Mouse (Mus musculus): Measurements from ENCODE around the gene Mns1. TPM values are rescaled to one million over a fixed set of nuclear protein-coding genes. Genes with fewer than 3 reads are reported as not detected.
"Not testable (repeated sequence)": the region's sequence is repeated elsewhere in the genome, so short reads cannot be mapped to it uniquely, and the experiment has no call there.

The Mns1 gene
- polyA plus RNA-seq, 1 experiment from 2014 or later: 33.6 TPM

DNA sequence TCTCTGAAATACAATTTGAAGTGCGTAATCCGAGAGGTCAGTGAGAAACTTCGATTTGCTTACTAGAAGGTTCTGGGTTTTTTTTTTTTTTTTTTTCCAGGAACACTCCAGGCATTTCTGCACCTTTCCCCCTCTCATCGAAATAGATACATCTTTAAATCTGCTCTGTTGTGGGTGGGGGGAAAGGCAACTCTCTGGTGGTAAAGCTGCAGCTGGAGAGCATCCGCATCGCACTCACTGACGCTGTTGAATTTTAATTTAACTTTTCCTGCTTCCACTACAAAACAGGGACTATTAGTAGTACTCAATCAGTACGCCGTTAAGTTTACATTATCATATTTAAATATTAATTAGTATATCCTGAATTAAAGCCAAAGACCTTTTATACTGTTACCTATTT is 938 bp downstream of the Mns1 start:
- no peak overlapping the region for H3K27ac ChIP-seq
- 2% methylated on average over 9 of the region's 9 CpGs for WGBS
- H3K9ac ChIP-seq: peak overlapping the region; percentile 41
- peak overlapping the region; percentile 61 for H3K4me3 ChIP-seq
- no peaks in the 10 kb centered on the region for H3K36me3 ChIP-seq
- H3K27me3 ChIP-seq: no peaks in the 10 kb centered on the region
- H3K9me3 ChIP-seq: no peaks in the 10 kb centered on the region
- peaks cover 14% of the 10 kb centered on the region for H3K4me1 ChIP-seq
- peak overlapping the region; percentile 70 for H3K4me2 ChIP-seq (replicated peaks)
- no peak for ATAC-seq (ENCODE audit: insufficient number of reproducible peaks, insufficient read depth, low FRiP score, low TSS enrichment)

DNA sequence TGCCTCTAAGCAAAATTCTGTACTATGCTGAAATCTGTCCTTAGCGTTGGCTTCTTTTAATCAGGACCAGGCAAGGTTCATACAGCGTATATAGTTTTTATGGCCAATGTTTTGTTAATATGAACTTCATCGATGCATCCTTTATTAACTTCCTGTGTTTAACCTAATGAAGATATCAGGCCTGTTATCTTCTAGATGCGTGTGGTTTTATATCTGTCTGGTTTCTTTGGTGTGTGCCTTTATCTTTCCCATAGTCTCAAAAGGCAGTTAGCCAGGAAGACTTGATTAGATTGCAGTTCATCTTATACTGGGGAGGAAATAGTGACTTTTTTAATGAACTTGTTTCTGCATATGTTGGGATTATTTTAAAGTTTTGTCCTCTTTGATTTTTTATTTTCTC is 2.5 kb downstream of the Mns1 start:
- Histone ChIP-seq H3K27me3 (no peaks in the 10 kb centered on the region), H3K9ac (no peak overlapping the region), H3K4me3 (no peak overlapping the region), H3K36me3 (no peaks in the 10 kb centered on the region), H3K4me1 (peaks cover 8% of the 10 kb centered on the region), H3K27ac (no peak overlapping the region), H3K9me3 (no peaks in the 10 kb centered on the region), H3K4me2 (replicated peaks) (no peak overlapping the region)
- 93% methylated on average over 4 of the region's 4 CpGs for WGBS
- ATAC-seq (ENCODE audit: insufficient number of reproducible peaks, insufficient read depth, low FRiP score, low TSS enrichment): no peak

DNA sequence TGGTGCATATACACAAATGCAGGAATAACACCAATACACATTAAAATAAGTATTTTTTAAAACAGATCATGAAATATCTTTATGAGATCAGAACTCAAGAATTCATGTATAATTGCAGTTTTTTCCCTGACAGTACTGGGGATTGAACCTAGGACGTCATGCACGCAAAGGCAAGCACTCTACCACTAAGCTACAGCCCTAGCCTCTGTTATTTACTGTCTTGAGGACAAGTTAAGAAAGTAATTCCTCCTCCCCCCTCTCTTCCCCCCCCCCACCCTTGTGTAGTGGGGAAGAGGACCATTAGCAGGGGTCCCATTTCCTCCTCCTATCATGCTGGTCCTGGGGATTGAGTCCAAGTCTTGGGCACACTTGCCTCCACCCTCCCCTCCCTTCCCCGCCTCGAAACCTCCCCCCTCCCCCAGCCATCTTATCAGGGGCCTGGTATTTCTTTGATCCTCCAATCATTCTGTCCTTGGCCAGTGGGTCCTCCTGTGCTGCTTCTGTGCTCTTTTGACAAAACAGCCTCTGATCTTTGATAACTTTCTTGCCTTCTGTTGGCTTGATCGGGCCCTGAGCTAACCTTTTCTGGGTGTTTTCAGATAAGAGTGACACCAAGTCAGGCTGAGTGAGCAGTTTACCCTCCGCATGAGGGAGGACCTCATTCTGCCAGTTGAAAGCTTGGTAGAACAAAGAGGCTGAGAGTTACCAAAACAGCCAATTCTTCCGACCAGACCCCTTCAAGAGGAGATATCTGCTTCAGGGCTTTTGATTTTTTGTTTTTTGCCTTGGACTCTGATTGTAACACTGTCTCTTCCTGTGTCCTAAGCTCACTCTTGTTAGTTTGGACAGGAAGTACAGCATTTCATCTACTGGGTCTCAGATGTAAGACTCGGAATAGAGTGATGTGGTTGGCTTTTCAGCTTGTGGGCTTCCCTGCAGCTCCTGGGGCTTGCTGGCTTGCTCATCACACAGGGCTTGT is 3.4 kb downstream of the Mns1 start:
- Histone ChIP-seq H3K4me2 (replicated peaks) (no peak overlapping the region), H3K27ac (no peak overlapping the region), H3K27me3 (no peaks in the 10 kb centered on the region), H3K9ac (no peak overlapping the region), H3K4me1 (peaks cover 8% of the 10 kb centered on the region), H3K4me3 (no peak overlapping the region), H3K9me3 (no peaks in the 10 kb centered on the region), H3K36me3 (peaks cover 3% of the 10 kb centered on the region)
- 84% methylated on average over 8 of the region's 8 CpGs for WGBS
- no peak for ATAC-seq (ENCODE audit: insufficient number of reproducible peaks, insufficient read depth, low FRiP score, low TSS enrichment)

DNA sequence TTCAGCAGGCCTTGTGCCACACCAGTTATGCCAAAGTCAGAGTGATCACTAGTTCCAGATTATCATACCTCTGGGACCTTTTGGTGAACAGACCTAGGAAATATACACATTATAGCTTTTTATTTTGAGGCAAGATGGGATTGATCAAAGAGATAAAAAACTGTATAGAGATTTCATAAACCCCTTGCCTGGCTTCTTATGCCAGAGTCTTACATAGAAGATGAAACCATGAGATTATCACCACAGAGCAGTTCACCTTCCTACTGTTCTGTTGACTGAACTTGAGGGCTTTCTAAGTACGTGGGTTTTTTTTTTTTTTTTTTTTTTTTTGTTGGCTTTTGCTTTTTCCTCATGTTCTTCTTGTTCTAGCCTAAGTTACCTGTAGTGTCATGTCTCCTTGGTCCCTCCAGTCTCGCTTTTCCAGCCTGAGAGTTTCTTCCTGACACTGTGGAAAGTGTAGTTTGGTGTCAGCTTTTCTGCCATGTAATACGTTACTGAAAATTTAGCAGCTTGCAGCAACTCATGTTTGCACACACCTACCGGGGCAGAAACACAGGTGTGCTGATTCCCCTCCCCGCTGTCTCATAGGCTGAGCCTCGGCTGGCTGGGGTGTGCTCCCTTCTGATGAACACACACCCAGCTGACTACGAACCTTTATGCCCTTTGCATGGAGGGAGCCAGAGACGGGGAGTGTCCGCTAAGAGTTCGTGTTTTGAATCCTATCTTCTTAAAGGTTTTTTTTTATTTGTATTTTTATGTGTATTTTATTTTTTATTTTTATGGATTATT is 4.3 kb downstream of the Mns1 start:
- H3K4me1 ChIP-seq: peaks cover 8% of the 10 kb centered on the region
- no peak for ATAC-seq (ENCODE audit: insufficient number of reproducible peaks, insufficient read depth, low FRiP score, low TSS enrichment)
- 91% methylated on average over 10 of the region's 10 CpGs for WGBS
- no peak overlapping the region for H3K9ac ChIP-seq
- no peaks in the 10 kb centered on the region for H3K9me3 ChIP-seq
- no peak overlapping the region for H3K27ac ChIP-seq
- H3K36me3 ChIP-seq: peaks cover 11% of the 10 kb centered on the region
- no peak overlapping the region for H3K4me2 ChIP-seq (replicated peaks)
- H3K4me3 ChIP-seq: no peak overlapping the region
- no peaks in the 10 kb centered on the region for H3K27me3 ChIP-seq

DNA sequence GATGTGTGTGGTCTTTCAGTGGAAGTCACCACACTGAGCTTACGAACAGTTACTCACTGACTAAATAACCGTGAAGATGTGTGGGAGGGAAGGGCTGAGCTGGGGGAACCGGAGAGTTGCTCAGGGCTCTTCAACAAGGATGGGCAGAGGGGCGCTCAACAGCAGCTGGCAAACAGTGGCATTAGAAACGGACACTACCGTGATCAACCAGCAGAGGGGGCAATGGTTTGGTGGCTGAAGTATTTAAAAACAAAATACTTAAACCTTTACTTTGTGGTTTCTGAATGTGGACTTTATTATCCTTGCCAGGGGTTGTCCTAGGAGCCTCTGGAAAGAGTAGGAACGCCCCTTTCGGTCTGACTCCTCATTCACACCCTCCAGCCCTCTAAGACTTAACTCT is 10.2 kb downstream of the Mns1 start:
- H3K4me2 ChIP-seq (replicated peaks): no peak overlapping the region
- H3K4me3 ChIP-seq: no peak overlapping the region
- no peak for ATAC-seq (ENCODE audit: insufficient number of reproducible peaks, insufficient read depth, low FRiP score, low TSS enrichment)
- no peaks in the 10 kb centered on the region for H3K27me3 ChIP-seq
- no peak overlapping the region for H3K27ac ChIP-seq
- H3K9ac ChIP-seq: no peak overlapping the region
- peaks cover 49% of the 10 kb centered on the region for H3K36me3 ChIP-seq
- no peaks in the 10 kb centered on the region for H3K9me3 ChIP-seq
- WGBS: 54% methylated on average over 8 of the region's 8 CpGs
- H3K4me1 ChIP-seq: no peaks in the 10 kb centered on the region

DNA sequence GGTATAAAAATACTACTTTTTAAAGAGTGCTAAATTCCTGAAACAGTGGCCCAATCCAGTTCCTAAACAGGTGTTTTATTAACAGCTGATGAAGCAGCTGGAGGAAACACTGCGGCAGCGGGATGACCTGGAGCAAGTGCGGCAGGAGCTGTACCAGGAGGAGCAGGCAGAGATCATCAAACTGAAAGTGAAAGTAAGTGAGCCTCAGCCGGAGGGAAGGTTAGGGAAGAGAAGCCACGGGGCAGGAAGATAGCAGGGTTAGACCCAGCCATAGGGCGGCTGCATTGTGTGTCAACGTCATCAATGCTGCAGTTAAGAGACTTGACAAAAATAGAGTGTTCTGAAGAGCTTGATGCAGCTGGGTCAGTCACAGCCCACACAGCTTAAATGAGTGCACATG is 11.6 kb downstream of the Mns1 start:
- no peak overlapping the region for H3K9ac ChIP-seq
- no peaks in the 10 kb centered on the region for H3K4me1 ChIP-seq
- no peaks in the 10 kb centered on the region for H3K27me3 ChIP-seq
- H3K4me2 ChIP-seq (replicated peaks): no peak overlapping the region
- no peak overlapping the region for H3K4me3 ChIP-seq
- peaks cover 59% of the 10 kb centered on the region for H3K36me3 ChIP-seq
- H3K27ac ChIP-seq: no peak overlapping the region
- ATAC-seq (ENCODE audit: insufficient number of reproducible peaks, insufficient read depth, low FRiP score, low TSS enrichment): no peak
- H3K9me3 ChIP-seq: no peaks in the 10 kb centered on the region
- WGBS: 92% methylated on average over 7 of the region's 7 CpGs

DNA sequence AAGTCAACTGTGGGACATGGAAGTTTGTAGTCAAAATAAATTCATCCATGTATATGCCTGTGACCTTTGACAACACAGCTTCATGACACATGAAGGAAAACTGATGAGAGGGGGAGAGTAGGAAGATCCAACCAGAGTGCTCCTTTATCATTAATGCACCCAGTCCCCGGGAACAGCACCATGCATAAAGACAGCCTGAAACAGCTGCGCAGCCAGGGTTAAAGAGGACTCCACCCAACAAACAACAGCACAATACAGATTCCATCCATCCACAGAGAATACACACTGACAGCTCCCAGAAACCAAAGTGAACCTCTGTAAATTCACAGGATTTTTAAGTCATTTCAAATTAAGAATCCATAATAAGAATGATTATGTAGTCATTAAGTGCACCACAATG is 12.0 kb downstream of the Mns1 start:
- ATAC-seq (ENCODE audit: insufficient number of reproducible peaks, insufficient read depth, low FRiP score, low TSS enrichment): no peak
- Histone ChIP-seq H3K9ac (no peak overlapping the region), H3K4me1 (no peaks in the 10 kb centered on the region), H3K36me3 (peaks cover 60% of the 10 kb centered on the region), H3K27me3 (no peaks in the 10 kb centered on the region), H3K4me3 (no peak overlapping the region), H3K27ac (no peak overlapping the region), H3K4me2 (replicated peaks) (no peak overlapping the region), H3K9me3 (no peaks in the 10 kb centered on the region)
- WGBS: 91% methylated on average over 2 of the region's 2 CpGs

DNA sequence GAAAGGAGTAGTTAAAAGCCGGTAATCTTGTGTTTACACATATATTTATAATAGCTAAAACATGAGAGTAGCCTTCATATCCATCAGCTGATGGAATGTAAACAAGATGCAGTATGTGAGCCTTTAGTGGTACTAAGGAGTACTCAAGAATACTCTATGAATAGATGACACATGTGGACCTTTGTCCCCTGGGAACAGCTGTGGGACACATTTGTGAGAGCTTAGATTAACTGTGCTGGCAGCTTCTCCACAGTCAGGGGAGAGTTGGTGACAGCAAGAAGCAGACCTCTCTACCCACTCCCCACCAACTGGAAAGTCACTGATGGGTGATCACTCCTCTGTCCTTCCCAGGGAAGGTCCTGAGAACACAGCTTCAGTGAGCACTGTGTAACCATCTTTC is 12.6 kb downstream of the Mns1 start:
- Histone ChIP-seq H3K4me2 (replicated peaks) (no peak overlapping the region), H3K9me3 (no peaks in the 10 kb centered on the region), H3K9ac (no peak overlapping the region), H3K36me3 (peaks cover 60% of the 10 kb centered on the region), H3K27me3 (no peaks in the 10 kb centered on the region), H3K4me1 (no peaks in the 10 kb centered on the region), H3K27ac (no peak overlapping the region), H3K4me3 (no peak overlapping the region)
- no peak for ATAC-seq (ENCODE audit: insufficient number of reproducible peaks, insufficient read depth, low FRiP score, low TSS enrichment)
- 85% methylated on average over 1 of the region's 1 CpGs for WGBS

- no peak for ATAC-seq (ENCODE audit: insufficient number of reproducible peaks, insufficient read depth, low FRiP score, low TSS enrichment)
- no peak overlapping the region for H3K4me3 ChIP-seq
- H3K9ac ChIP-seq: no peak overlapping the region
- H3K27me3 ChIP-seq: no peaks in the 10 kb centered on the region
- H3K9me3 ChIP-seq: no peaks in the 10 kb centered on the region
- peaks cover 58% of the 10 kb centered on the region for H3K36me3 ChIP-seq
- no peak overlapping the region for H3K4me2 ChIP-seq (replicated peaks)
- H3K27ac ChIP-seq: no peak overlapping the region
- H3K4me1 ChIP-seq: no peaks in the 10 kb centered on the region
- 82% methylated on average over 6 of the region's 6 CpGs for WGBS
These were observed 13.3 kb downstream of the Mns1 start for GRCm38 (mm10) chr9:72451111-72451510.

- not testable (repeated sequence) for ATAC-seq (ENCODE audit: insufficient number of reproducible peaks, insufficient read depth, low FRiP score, low TSS enrichment); H3K9me3 ChIP-seq; H3K9ac ChIP-seq; H3K4me2 ChIP-seq (replicated peaks); H3K27ac ChIP-seq; H3K27me3 ChIP-seq; H3K4me1 ChIP-seq; H3K4me3 ChIP-seq
- H3K36me3 ChIP-seq: peaks cover 48% of the 10 kb centered on the region
These were observed 16.5 kb downstream of the Mns1 start for GRCm38 (mm10) chr9:72454281-72454680.

DNA sequence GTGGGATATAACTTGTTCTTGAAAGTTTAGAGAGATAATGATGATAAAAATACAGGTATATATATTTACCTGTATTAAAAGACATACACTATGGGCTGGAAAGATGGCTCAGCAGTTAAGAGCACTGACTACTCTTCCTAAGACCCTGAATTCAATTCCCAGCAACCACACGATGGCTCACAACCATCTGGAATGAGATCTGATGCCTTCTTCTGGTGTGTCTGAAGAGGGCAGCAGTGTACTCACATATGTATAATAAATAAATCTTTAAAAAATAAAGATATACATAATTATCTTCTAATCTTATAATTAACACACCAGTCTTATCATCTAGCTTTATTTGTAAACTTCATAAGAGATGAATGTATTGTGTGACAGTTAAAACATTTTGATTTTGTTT is 18.6 kb downstream of the Mns1 start:
- no peak overlapping the region for H3K27ac ChIP-seq
- H3K9me3 ChIP-seq: no peaks in the 10 kb centered on the region
- H3K4me1 ChIP-seq: no peaks in the 10 kb centered on the region
- no peak for ATAC-seq (ENCODE audit: insufficient number of reproducible peaks, insufficient read depth, low FRiP score, low TSS enrichment)
- no peak overlapping the region for H3K4me3 ChIP-seq
- no peak overlapping the region for H3K4me2 ChIP-seq (replicated peaks)
- 43% methylated on average over 1 of the region's 1 CpGs for WGBS
- no peaks in the 10 kb centered on the region for H3K27me3 ChIP-seq
- H3K36me3 ChIP-seq: peaks cover 40% of the 10 kb centered on the region
- H3K9ac ChIP-seq: no peak overlapping the region

GRCm38 (mm10) chr9:72458233-72458632 is 20.4 kb downstream of the Mns1 start:
- no peak overlapping the region for H3K27ac ChIP-seq
- no peak overlapping the region for H3K4me2 ChIP-seq (replicated peaks)
- H3K36me3 ChIP-seq: peaks cover 27% of the 10 kb centered on the region
- H3K9ac ChIP-seq: no peak overlapping the region
- WGBS: 20% methylated on average over 5 of the region's 5 CpGs
- no peaks in the 10 kb centered on the region for H3K27me3 ChIP-seq
- H3K4me1 ChIP-seq: no peaks in the 10 kb centered on the region
- no peaks in the 10 kb centered on the region for H3K9me3 ChIP-seq
- H3K4me3 ChIP-seq: no peak overlapping the region
- no peak for ATAC-seq (ENCODE audit: insufficient number of reproducible peaks, insufficient read depth, low FRiP score, low TSS enrichment)
